Mouse (Mus musculus) ES-E14 (cell line): ENCODE results near the gene Map3k12. TPM values are rescaled to one million over a fixed set of nuclear protein-coding genes. Genes with fewer than 3 reads are reported as not detected.

ENCODE experiments used
- DNase-seq: peaks from one replicate; pipeline ENCODE4 v3.0.0-alpha.2; 2013; ENCODE audit warnings: low read depth, low spot score
- H3K27ac ChIP-seq: 2 replicates; pipeline ENCODE4 v1.5.1; 2012; ENCODE audit warnings: low read depth, mild to moderate bottlenecking, low read length, moderate library complexity, mixed read lengths; ENCODE audit not compliant: poor library complexity, insufficient read depth, severe bottlenecking
- H3K36me3 ChIP-seq: 2 replicates; pipeline ENCODE4 v1.6.1; 2012; ENCODE audit warnings: mild to moderate bottlenecking, low read length, moderate library complexity, mixed read lengths; ENCODE audit not compliant: control insufficient read depth, poor library complexity, insufficient read depth, severe bottlenecking
- H3K4me1 ChIP-seq, 2 experiments: fragments of 150-350 bp in 1 of 2; sonication (generic) in 1 of 2; 2 replicates each; pipeline ENCODE4 v1.6.1; 2012; ENCODE audit warnings: low read length in 2 of 2, mild to moderate bottlenecking in 1 of 2, mixed read lengths in 1 of 2; ENCODE audit not compliant: control insufficient read depth in 2 of 2, insufficient read depth in 2 of 2, poor library complexity in 1 of 2
- H3K4me3 ChIP-seq, 2 experiments: fragments of 150-350 bp in 1 of 2; sonication (generic) in 1 of 2; 2 replicates each; pipeline ENCODE4 v1.5.1; 2012; ENCODE audit warnings: low read length in 2 of 2, low read depth in 1 of 2, mild to moderate bottlenecking in 1 of 2, mixed read lengths in 1 of 2; ENCODE audit not compliant: insufficient read depth in 1 of 2, poor library complexity in 1 of 2, severe bottlenecking in 1 of 2
- H3K9ac ChIP-seq: 2 replicates; pipeline ENCODE4 v1.6.1; 2012; ENCODE audit warnings: low read depth, mild to moderate bottlenecking, low read length, mixed read lengths; ENCODE audit not compliant: poor library complexity, insufficient read depth, severe bottlenecking
- H3K9me3 ChIP-seq: fragments of 150-350 bp; sonication (generic); 2 replicates; pipeline ENCODE4 v1.6.1; 2012; ENCODE audit warnings: low read depth, mild to moderate bottlenecking, low read length; ENCODE audit not compliant: control insufficient read depth, insufficient read depth
- CHD2 ChIP-seq: IDR thresholded peaks from 2 replicates; pipeline ENCODE4 v1.6.1; 2014; ENCODE audit warnings: mild to moderate bottlenecking, low read depth, low read length, inconsistent platforms
- HCFC1 ChIP-seq: IDR thresholded peaks from 2 replicates; pipeline ENCODE4 v1.6.1; 2012; ENCODE audit warnings: low read length, inconsistent platforms, borderline replicate concordance; ENCODE audit not compliant: insufficient read depth
- MAFK ChIP-seq: IDR thresholded peaks from 2 replicates; pipeline ENCODE4 v1.6.1; 2014; ENCODE audit warnings: mild to moderate bottlenecking, low read depth, low read length, inconsistent platforms; ENCODE audit not compliant: insufficient read depth
- ZC3H11A ChIP-seq: IDR thresholded peaks from 2 replicates; pipeline ENCODE4 v1.6.1; 2012; ENCODE audit warnings: low read depth, mild to moderate bottlenecking, inconsistent platforms, low read length, borderline replicate concordance
- ZNF384 ChIP-seq: IDR thresholded peaks from 2 replicates; pipeline ENCODE4 v1.6.1; 2012; ENCODE audit warnings: low read depth, low read length, inconsistent platforms
- in situ Hi-C, 2 experiments: fragments of 600-800 bp; cut with MboI; formaldehyde crosslinking; loops; one replicate each; pipeline ENCODE4 v1.15.1; 2025; ENCODE audit warnings: low sequenced_read_pairs in 2 of 2, inconsistent platforms in 1 of 2; ENCODE audit not compliant: unreplicated experiment in 2 of 2
- total RNA-seq: library from RNA; depleted of rRNA; stranded (reverse); fragments of 300-350 nt; gene quantifications from 2 replicates; pipeline ENCODE4 v1.2.3, GENCODE M21; 2012

Map3k12 gene
- total RNA-seq, 1 experiment, result 18.1 TPM

DNA sequence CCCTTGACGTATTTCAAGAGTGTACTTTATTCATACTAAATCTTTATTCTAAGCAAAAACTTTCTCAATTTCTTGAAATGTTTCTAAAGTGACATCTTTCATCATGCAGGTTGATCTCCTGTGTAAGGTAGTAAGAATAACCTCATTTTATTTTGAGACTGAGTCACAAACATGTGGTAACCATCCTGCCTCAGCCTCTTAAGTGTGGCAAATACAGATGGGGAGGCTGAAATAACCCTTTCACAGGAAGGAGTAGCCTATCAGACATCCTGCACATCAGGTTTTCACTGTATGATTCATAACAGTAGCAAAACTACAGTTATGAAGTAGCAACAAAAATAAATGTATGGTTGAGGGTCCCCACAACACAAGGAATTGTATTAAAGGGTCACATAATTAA, 38.7 kb upstream of the Map3k12 start:
- H3K4me3 ChIP-seq, result no peak overlapping the region
- no peaks in the 10 kb centered on the region for H3K9me3 ChIP-seq
- no peaks in the 10 kb centered on the region for H3K4me1 ChIP-seq
- no peak overlapping the region for H3K27ac ChIP-seq
- H3K36me3 ChIP-seq, result peaks cover 2% of the 10 kb centered on the region
- TF ChIP-seq CHD2 (no peak), MAFK (no peak), ZNF384 (no peak)
- DNase-seq, result no peak
- H3K9ac ChIP-seq, result no peak overlapping the region
- in situ Hi-C loops, result no loop called here

DNA sequence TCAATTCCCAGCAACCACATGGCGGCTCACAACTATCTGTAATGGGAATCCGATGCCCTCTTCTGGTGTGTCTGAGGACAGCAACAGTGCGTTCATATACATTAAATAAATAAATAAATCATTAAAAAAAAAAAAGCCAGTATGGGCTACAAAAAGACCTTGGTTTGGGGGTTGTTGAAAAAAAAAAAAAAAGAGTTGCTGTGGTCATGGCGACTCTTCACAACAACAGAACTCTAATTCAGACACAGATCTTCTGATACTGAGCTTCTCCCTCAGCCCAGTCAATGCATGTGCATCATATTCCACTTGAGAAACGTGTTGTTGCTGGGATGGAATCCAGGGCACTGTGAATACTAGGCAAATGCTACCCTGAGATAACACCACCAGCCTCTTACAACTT, 35.7 kb upstream of the Map3k12 start:
- H3K36me3 ChIP-seq, result peaks cover 2% of the 10 kb centered on the region
- TF ChIP-seq HCFC1, result no peak
- 0 out of 2 replicates have a peak, but pooled peaks have one; percentile 54 for TF ChIP-seq ZNF384
- H3K4me3 ChIP-seq, result no peak overlapping the region
- no peaks in the 10 kb centered on the region for H3K4me1 ChIP-seq
- no peaks in the 10 kb centered on the region for H3K9me3 ChIP-seq
- no peak overlapping the region for H3K27ac ChIP-seq
- DNase-seq, result no peak
- in situ Hi-C loops, result no loop called here
- no peak overlapping the region for H3K9ac ChIP-seq

DNA sequence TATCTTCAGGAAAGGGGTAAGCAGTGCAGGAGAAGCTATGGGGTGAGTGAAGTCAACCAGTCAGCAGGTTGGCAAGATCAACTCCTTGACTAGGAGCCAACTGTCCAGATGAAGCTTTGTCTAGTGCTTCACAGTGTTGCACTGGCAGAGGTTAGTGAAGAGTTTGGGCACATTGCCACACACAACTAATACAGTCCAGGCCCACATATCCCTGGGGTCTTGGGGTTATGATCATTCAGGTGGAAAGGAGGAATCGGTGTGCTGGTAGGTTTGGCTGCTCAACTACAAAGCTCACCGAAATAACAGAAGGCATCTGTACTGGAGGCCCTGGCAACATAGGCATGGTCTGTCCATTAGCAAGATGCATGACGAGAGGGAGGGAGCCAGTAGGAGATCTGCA, 30.6 kb upstream of the Map3k12 start:
- TF ChIP-seq HCFC1, result no peak
- no peak for TF ChIP-seq CHD2
- no peak for TF ChIP-seq MAFK
- TF ChIP-seq ZNF384, result no peak
- no peak for TF ChIP-seq ZC3H11A
- H3K4me3 ChIP-seq, result no peak overlapping the region
- H3K9me3 ChIP-seq, result no peaks in the 10 kb centered on the region
- no peaks in the 10 kb centered on the region for H3K4me1 ChIP-seq
- H3K27ac ChIP-seq, result no peak overlapping the region
- no peaks in the 10 kb centered on the region; the same call in none of the 2 replicates for H3K36me3 ChIP-seq
- no peak overlapping the region for H3K9ac ChIP-seq
- in situ Hi-C loops, result no loop called here
- no peak for DNase-seq

GRCm38 (mm10) chr15:102546677-102547427, 30.0 kb upstream of the Map3k12 start:
- Histone ChIP-seq H3K4me3 (no peak overlapping the region), H3K9ac (no peak overlapping the region), H3K36me3 (no peaks in the 10 kb centered on the region; the same call in none of the 2 replicates), H3K27ac (no peak overlapping the region), H3K4me1 (no peaks in the 10 kb centered on the region), H3K9me3 (no peaks in the 10 kb centered on the region)
- TF ChIP-seq ZNF384 (no peak), HCFC1 (no peak), ZC3H11A (no peak), MAFK (no peak), CHD2 (no peak)
- in situ Hi-C loops, result no loop called here
- no peak for DNase-seq

- in situ Hi-C loops, result no loop called here
- no peak overlapping the region for H3K4me3 ChIP-seq
- H3K36me3 ChIP-seq, result no peaks in the 10 kb centered on the region; the same call in none of the 2 replicates
Observed at GRCm38 (mm10) chr15:102546246-102546645, 29.4 kb upstream of the Map3k12 start.

More at GRCm38 (mm10) chr15:102546246-102546645, 29.4 kb upstream of the Map3k12 start:
- H3K4me1 ChIP-seq, result no peaks in the 10 kb centered on the region
- no peak overlapping the region for H3K27ac ChIP-seq
- no peaks in the 10 kb centered on the region for H3K9me3 ChIP-seq
- DNase-seq, result no peak
- TF ChIP-seq CHD2 (no peak), HCFC1 (no peak), ZNF384 (no peak), ZC3H11A (no peak)
- no peak overlapping the region for H3K9ac ChIP-seq
